8 mouse cellular contexts compared by ENCODE assay signal in genomic region chr16:94312663-94313228, GRCm38 (mm10). TPM values are rescaled to one million over a fixed set of nuclear protein-coding genes. Genes with fewer than 3 reads are reported as not detected.
DNase-seq lines count a peak whose midpoint lies in the region; ATAC-seq and TF ChIP-seq lines count a peak whose summit lies in the region.

No protein-coding gene starts in this region.

- peaks cover 5% of the 10 kb centered on the region; the same call in 1 of the 2 replicates for H3K4me1 ChIP-seq in hindbrain, embryonic 16.5 days (ENCODE audit: control insufficient read depth, insufficient read depth, low read depth, low read length)

- peak; percentile 90 for DNase-seq in ZHBTc4 (ENCODE audit: low read depth, low spot score)
- peak; percentile 55 to 77 for DNase-seq in cerebellum, postnatal 4 days (ENCODE audit: low spot score in 2 of 2)
- DNase-seq in gastrocnemius, adult 18-20 months (ENCODE audit: low spot score), result peak; percentile 81
- DNase-seq in left cerebral cortex, adult 2 months (ENCODE audit: extremely low spot score in 1 of 2, low spot score in 2 of 2), result peak; percentile 77 to 80
- DNase-seq in right cerebral cortex, adult 18-20 months, result peak; percentile 91
- DNase-seq in urinary bladder, postnatal 14 days (ENCODE audit: low spot score), result peak; percentile 78

- WGBS in hindbrain, embryonic 16.5 days, result under 1% methylated on average over 20 of the region's 20 CpGs
- WGBS in macrophage (ENCODE audit: missing documents), result under 1% methylated on average over 20 of the region's 20 CpGs

- no peaks in the 10 kb centered on the region for H3K79me2 ChIP-seq in macrophage (ENCODE audit: inconsistent target)

- no peaks in the 10 kb centered on the region for H3K36me3 ChIP-seq in hindbrain, embryonic 16.5 days (ENCODE audit: control insufficient read depth, insufficient read depth, low read length)
- H3K36me3 ChIP-seq in macrophage (ENCODE audit: inconsistent target), result no peaks in the 10 kb centered on the region

- peak overlapping the region; percentile 69 for H3K9ac ChIP-seq in hindbrain, embryonic 16.5 days (ENCODE audit: low read depth, low read length)

- peak overlapping the region; percentile 70 for H3K4me3 ChIP-seq in hindbrain, embryonic 16.5 days (ENCODE audit: low read length)
- peak overlapping the region; percentile 91 for H3K4me3 ChIP-seq in left cerebral cortex, adult 2 months
- H3K4me3 ChIP-seq in macrophage (ENCODE audit: inconsistent target), result peak overlapping the region; percentile 62

- intact Hi-C loops in left cerebral cortex, adult 2 months (cut with DNase I), result loop anchor here (1.0 to 5.0 kb wide), 3 partner anchors 23 to 255 kb away; partner anchors contain the start of gene Ttc3

- no peaks in the 10 kb centered on the region for H3K9me3 ChIP-seq in hindbrain, embryonic 16.5 days (ENCODE audit: control insufficient read depth, low read length)

- H3K27me3 ChIP-seq in hindbrain, embryonic 16.5 days (replicated peaks; ENCODE audit: control insufficient read depth, insufficient read depth, low read length), result no peaks in the 10 kb centered on the region

- peak; percentile 90 for ATAC-seq in hindbrain, embryonic 16.5 days

- H3K4me2 ChIP-seq in hindbrain, embryonic 16.5 days (ENCODE audit: low read length), result peak overlapping the region; percentile 83

- H3K27ac ChIP-seq in hindbrain, embryonic 16.5 days (ENCODE audit: low read depth, low read length), result peak overlapping the region; percentile 100
- H3K27ac ChIP-seq in left cerebral cortex, adult 2 months, result peak overlapping the region; percentile 100
- H3K27ac ChIP-seq in macrophage, result peak overlapping the region; percentile 87

- TF ChIP-seq CTCF in left cerebral cortex, adult 2 months (IDR thresholded peaks at IDR 0.05), result peak; percentile 31

RNA-seq across cellular contexts. Expression of gene Hlcs, which starts 0.6 kb away (rescaled TPM):
- 10 to 100 TPM in 1 of 2 experiments, 1 to 10 TPM in 1; 9.8 to 10.8 TPM for total RNA-seq in gastrocnemius, adult 18-20 months (2021)
- 7.9 and 8.3 TPM in 2 replicates for polyA plus RNA-seq in hindbrain, embryonic 16.5 days (2015; fragmentation: Nextera tagmentation; extraction: Ambion mirVana)
- total RNA-seq in left cerebral cortex, adult 2 months (2021), result 10 to 100 TPM; 16.6 to 17.4 TPM
- 10 to 100 TPM in 11 of 26 experiments, 1 to 10 TPM in 15; 2.5 to 19.3 (median 9.0) TPM for total RNA-seq in macrophage (2018; cell fraction: chromatin; rRNA removed)
- total RNA-seq in macrophage (2018; cell fraction: cytosol; rRNA removed), result 1 to 10 TPM; 2.1 to 4.9 (median 3.6) TPM
- total RNA-seq in macrophage (2018; cell fraction: nucleus; rRNA removed), result 10 to 100 TPM in 9 of 26 experiments, 1 to 10 TPM in 17; 2.4 to 17.0 (median 8.1) TPM
- polyA plus RNA-seq in macrophage (2018), result 2.8 to 6.0 TPM (median 5.2 TPM) in 3 replicates

RNA-seq across cellular contexts. Expression of gene Ripply3, which starts 15.5 kb away (rescaled TPM):
- 1 to 10 TPM in 1 of 2 experiments, under 1 TPM in 1; 0.43 to 1.4 TPM for total RNA-seq in gastrocnemius, adult 18-20 months (2021)
- 0.84 and 1.3 TPM in 2 replicates for polyA plus RNA-seq in hindbrain, embryonic 16.5 days (2015; fragmentation: Nextera tagmentation; extraction: Ambion mirVana)
- total RNA-seq in left cerebral cortex, adult 2 months (2021), result under 1 TPM; 0.29 to 0.51 TPM
- not detected for total RNA-seq in macrophage (2018; cell fraction: chromatin; rRNA removed)
- total RNA-seq in macrophage (2018; cell fraction: cytosol; rRNA removed), result under 1 TPM in 1 of 26 experiments, not detected in 25; 0.05 TPM
- not detected for total RNA-seq in macrophage (2018; cell fraction: nucleus; rRNA removed)
- not detected in 3 replicates for polyA plus RNA-seq in macrophage (2018)

RNA-seq across cellular contexts. Expression of gene Ttc3, which starts 57.7 kb away (rescaled TPM):
- 10 to 100 TPM; 59.4 to 61.8 TPM for total RNA-seq in gastrocnemius, adult 18-20 months (2021)
- polyA plus RNA-seq in hindbrain, embryonic 16.5 days (2015; fragmentation: Nextera tagmentation; extraction: Ambion mirVana), result 889 and 920 TPM in 2 replicates
- total RNA-seq in left cerebral cortex, adult 2 months (2021), result 100 to 1,000 TPM; 982 to 987 TPM
- 100 to 1,000 TPM in 6 of 26 experiments, 10 to 100 TPM in 20; 16.9 to 143 (median 52.5) TPM for total RNA-seq in macrophage (2018; cell fraction: chromatin; rRNA removed)
- total RNA-seq in macrophage (2018; cell fraction: cytosol; rRNA removed), result 10 to 100 TPM; 16.1 to 31.8 (median 26.5) TPM
- 10 to 100 TPM; 15.0 to 83.1 (median 27.3) TPM for total RNA-seq in macrophage (2018; cell fraction: nucleus; rRNA removed)
- 13.1 to 38.2 TPM (median 20.7 TPM) in 3 replicates for polyA plus RNA-seq in macrophage (2018)

RNA-seq across cellular contexts. Expression of gene Pigp, which starts 58.9 kb away (rescaled TPM):
- 100 to 1,000 TPM; 165 to 185 TPM for total RNA-seq in gastrocnemius, adult 18-20 months (2021)
- 108 and 122 TPM in 2 replicates for polyA plus RNA-seq in hindbrain, embryonic 16.5 days (2015; fragmentation: Nextera tagmentation; extraction: Ambion mirVana)
- 10 to 100 TPM; 36.9 to 40.2 TPM for total RNA-seq in left cerebral cortex, adult 2 months (2021)
- total RNA-seq in macrophage (2018; cell fraction: chromatin; rRNA removed), result 10 to 100 TPM in 11 of 26 experiments, 1 to 10 TPM in 15; 1.7 to 29.0 (median 8.6) TPM
- total RNA-seq in macrophage (2018; cell fraction: cytosol; rRNA removed), result 10 to 100 TPM; 21.0 to 47.2 (median 26.9) TPM
- 10 to 100 TPM in 20 of 26 experiments, 1 to 10 TPM in 6; 4.5 to 39.8 (median 16.2) TPM for total RNA-seq in macrophage (2018; cell fraction: nucleus; rRNA removed)
- 19.2 to 31.0 TPM (median 24.7 TPM) in 3 replicates for polyA plus RNA-seq in macrophage (2018)

Comparison
In these comparisons a context has a peak if more than half of its experiments do, and no peak if none do; other contexts are left out.
1. Peak in every context shown above with its lines: DNase-seq, ATAC-seq, H3K4me3 ChIP-seq and H3K27ac ChIP-seq.
2. RNA of gene Ttc3, which starts 57.7 kb away (total RNA-seq): 982 to 987 TPM in left cerebral cortex, adult 2 months; 59.4 to 61.8 TPM in gastrocnemius, adult 18-20 months; every median in the first group is over 10 times any median in the second.